Mouse (Mus musculus) right cerebral cortex, postnatal 36 days (tissue): ENCODE results near the gene Pde10a.

ENCODE experiments used
- DNase-seq, 2 experiments: peaks; one replicate each; pipeline ENCODE4 v3.0.0; 2022; ENCODE audit warnings: low spot score in 2 of 2, mixed read lengths in 1 of 2

The Pde10a gene

GRCm38 (mm10) chr17:8888105-8888504 lies 362.9 kb downstream of the Pde10a start:
- DNase-seq, result no peak

DNA sequence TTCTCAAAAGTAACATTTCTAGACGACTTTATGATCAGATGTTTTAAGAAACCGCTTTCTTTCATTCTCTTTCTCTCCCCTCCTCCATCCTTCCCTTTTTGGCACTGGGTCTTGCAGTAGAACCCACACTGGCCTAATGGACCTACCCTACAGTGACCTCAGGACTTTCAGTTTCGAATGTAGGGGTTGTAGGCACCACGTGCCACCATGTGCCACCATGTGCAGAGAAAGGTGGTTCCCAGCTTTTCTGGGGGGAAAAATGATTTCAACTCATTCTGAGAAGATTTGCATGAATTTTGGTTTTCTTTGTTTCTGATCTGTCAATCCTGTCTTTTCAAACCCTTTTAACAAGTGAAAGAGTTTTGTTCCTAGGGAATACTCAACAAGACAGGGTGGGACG lies 363.5 kb downstream of the Pde10a start:
- DNase-seq, result no peak

DNA sequence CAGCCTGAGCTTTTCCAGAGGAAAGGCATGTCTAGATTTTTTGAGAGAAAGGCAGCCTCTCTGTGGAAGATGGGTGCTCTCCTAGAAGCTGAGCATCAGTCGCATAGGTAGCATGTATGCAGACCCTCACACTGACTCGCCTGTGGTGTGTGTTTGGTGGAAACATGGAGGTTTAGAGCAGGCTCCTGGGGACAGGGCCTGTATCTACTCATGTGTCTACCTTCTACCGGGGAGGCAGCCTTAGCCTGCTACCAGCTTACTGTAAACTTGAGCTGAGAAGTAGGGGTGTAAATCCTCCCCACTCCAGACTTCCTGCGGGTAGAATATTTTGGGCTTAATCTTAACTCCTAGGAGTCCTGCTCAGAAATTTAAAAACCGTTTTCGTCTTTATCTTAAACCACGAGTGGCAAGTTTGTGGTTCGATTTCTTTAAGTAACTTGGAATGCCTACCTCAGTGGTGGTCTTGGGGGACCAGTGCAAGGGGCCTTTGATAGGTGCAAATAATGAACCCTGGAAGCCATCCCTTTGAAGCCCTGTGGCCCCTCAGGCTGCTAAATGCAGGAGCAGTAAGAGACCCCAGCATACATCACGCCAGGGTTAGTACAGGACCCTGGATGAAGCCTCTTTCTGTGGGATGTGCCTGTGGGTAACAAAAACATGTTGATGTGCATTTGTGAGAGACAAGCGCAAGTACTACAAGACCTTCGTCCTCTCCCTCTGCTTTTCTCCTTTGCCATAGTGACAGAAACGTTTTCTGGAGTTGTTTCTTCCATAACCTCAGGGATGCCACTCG lies 367.2 kb downstream of the Pde10a start:
- no peak for DNase-seq

DNA sequence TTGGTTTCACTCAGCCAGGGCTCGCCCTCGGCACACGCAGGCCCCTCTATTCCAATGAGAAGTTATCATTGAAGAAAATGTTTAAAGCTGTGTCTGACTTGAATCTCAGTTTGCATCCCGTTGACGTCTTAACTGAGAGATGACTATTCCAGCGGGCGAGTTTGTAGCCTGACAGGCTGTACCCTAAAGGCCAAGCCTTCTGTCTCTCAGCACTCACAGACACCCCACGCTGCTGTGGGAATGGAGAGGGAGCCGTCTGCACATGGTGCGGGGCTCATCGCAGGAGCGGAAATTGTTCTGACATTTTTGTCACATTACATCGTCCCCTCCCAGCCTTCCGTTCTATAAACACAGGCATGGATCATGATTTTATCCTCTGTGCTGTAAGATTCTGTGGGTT lies 370.8 kb downstream of the Pde10a start:
- no peak for DNase-seq

DNA sequence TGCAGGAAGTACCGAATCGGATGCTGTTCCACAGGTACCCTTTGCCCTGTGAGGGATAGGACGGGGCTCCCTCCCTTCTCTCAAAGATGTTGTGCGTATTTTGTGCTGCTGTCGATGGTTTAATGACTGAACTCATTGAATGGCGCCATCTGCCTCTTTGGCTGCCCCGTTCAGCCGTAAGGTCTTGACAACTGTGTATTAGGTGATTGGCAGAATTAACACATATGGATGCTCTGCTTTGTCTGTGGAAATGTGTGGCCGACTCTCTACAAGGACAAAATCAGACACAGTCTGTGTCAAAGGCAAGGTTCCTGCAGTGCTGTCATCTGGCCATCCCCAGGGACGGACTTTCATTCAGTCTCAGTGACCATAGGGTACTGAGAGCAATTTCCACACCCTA lies 372.6 kb downstream of the Pde10a start:
- no peak for DNase-seq

- no peak for DNase-seq
Observed at GRCm38 (mm10) chr17:8898221-8898620, 373.0 kb downstream of the Pde10a start.

DNA sequence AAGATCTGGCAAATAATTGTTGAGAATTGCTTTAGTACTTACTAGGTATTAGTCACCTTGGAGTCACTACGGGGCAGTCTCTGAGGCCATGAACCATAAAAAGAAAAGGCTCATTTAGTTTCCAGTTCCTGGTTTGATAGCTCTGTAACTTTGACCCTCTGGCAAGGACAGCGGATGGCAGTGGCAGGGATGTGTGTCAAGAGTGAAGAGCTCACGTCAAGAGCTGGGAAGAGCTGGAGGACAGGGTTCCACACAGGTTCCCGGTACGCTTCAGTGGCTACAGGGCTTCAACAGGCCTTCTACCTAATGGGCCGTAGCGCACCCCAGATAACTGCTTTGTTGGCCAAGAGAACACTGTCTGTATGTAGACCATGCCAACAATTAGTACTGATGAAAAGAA lies 374.0 kb downstream of the Pde10a start:
- no peak for DNase-seq

DNA sequence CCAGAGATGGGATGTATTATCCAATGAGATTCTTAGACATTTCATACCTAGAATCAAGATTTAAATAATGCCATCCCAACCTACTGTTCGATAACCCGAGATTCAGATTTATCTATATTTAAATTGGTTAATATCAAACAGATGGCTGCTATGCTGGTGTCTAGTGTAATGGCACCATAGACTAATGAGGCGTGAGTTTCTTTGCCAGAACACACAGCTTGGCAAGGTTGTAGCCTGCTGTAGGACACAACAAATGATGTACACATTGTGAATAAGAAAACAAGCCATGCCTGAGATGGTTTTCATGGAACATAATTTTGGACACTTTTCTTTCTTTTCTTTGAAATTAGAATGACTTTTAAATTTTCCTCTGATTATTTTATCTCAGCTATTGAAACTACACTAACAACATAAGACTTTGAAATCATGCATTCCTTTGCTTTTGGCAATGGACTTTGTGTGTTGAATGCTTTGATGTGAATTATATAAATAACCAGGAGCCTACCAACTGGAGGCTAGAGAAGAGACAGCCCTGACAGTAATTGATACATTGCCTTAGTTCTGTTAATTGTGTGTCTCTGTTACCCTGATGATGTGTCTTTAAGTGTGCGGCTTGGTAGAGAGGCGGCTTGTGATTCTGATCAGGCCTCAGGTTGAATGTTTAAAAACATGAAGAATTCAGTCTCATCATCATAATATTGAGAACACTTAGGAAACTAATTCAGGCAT lies 378.5 kb downstream of the Pde10a start:
- no peak for DNase-seq

DNA sequence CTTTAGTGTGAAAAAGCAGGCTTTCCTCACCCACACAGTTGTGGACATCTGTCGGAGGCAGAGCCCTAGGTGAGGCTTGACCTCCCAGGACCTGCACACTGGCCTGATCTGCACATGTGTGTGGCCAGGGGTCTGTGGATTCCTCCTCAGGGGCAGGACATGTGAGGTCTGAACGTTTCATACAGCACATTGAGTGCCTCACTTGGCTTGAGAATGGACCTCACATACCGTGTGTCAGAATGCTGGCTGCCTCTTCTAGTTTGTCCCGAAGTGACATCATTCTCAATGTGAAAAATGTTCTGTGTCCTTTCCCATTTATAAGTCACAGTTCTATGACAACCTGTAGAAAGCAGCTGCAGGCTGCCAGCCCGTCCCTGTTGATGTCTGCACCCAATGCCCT lies 385.4 kb downstream of the Pde10a start:
- DNase-seq, result no peak

DNA sequence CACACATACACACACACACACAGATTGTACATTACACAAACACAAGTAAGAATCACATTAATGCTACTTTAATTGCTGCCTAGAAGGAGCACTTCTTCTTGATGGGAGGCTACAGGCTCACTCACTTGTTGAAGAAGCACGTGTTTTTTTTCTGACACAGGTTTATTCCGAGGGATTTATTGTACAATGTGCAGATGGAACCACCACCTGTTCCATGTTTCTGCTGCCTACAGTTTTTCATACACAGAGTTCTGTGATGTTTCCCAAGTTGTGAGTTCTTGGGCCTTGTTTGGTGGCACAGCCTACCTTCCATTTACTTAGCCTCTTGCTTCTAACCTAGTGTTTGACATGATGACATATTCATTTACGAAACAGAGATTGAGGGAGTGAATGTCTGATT lies 387.8 kb downstream of the Pde10a start:
- DNase-seq, result no peak

DNA sequence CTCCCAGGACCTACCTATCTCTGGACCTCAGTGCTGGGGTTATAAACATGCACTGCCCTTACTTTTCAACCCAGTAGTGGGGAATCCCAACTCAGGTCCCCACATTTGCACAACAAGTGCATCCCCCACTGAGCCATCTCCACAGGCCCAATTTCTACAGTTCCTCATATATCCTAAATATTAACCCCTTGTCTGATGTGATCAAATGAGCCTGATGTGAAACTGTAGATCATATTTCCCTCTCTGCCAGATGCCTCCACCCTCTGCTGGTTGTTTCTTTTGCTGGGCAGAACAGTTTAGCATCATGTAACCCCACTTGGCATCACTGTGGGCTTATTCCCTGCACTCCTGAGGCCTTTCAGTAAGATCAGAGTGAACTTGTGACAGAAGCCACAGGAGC lies 390.5 kb downstream of the Pde10a start:
- no peak for DNase-seq

GRCm38 (mm10) chr17:8923074-8923473 lies 397.9 kb downstream of the Pde10a start:
- no peak for DNase-seq

- no peak for DNase-seq
Observed at GRCm38 (mm10) chr17:8923727-8924126, 398.6 kb downstream of the Pde10a start.

DNA sequence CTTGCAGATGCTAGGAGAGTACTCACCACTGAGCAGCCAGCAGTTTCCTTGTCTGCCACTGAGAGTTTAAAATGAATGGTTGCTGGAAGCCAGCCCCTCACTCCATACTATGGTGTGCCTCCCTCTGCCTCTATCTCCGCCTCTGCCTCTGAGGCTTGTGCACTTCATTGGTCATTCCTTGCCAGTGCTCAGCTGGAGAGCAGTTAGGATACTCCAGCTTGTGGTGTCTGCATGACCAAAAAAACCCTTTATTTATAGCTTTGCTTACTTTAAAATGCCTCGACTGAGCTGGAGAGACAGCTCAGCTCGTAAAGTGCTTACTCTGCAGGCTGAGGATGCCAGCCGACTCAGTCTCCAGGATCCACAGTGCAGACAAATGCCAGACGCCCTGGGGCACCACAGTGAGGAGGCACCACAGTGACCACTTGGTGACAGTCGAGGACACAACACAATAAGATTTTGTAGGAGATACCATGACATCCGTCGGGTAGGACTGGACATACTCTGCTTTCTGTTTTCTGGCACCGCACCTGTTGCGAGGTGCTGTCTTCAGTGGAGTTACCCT lies 400.7 kb downstream of the Pde10a start:
- DNase-seq, result no peak

DNA sequence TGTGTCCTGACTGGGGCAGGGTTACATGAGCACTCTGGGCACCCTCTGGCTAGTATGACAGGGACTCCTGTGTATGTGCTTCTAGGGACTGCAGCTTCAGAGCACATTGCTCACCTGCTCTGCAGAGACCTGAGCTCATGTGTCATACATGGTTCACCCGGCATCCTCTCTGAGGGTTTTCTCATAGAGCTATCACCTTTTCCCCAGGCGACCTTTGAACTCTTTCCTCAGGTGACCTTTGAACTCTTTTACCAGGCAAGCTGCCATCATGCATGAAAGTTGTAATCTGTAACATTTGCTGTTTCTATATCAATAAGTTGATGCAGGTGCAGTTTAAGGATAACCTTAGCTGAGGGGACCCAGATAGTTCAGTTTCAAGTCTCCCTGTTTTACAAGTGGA lies 403.4 kb downstream of the Pde10a start:
- no peak for DNase-seq

DNA sequence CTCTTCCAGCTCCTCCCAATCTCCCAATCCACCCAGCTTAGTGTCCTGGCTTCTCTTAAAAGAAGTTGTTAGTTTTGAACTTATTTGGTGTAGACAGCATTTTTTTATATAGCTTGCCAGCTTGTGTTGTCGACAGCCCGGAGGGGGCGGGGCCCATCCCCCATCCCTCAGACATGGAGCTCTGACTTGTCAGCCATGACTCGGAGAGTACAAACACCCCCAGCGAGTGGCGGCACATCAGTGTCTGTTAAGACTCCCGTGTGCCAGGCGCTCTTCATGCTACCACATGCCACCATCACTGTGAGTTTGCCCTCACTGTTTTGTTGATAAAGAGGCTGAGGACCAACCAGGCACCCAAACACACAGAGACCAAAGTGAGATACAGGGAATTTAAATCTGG lies 404.5 kb downstream of the Pde10a start:
- DNase-seq, result no peak

DNA sequence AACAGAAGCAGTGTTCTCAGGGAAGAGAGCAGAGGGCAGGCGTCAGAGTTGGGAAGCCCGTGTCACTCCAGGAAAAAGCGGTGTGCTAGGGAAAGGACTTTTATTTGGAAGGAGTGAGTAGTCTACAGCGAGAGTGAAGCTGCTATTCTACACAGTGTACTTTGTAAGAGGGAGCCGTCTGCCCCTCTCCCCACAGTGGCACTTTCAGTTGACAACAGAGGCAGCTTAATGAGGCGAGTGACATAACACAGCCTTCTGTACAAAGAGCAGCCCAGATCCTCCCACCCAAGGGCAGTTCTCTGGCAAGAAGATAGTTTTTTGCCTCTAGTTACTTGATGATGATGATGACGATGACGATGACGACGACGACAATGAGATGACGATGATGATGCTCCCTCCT lies 410.4 kb downstream of the Pde10a start:
- no peak for DNase-seq

- DNase-seq, result no peak
Observed at GRCm38 (mm10) chr17:8936603-8937002, 411.4 kb downstream of the Pde10a start.

GRCm38 (mm10) chr17:8951588-8951987 lies 426.4 kb downstream of the Pde10a start:
- no peak for DNase-seq

- DNase-seq, result no peak
Observed at GRCm38 (mm10) chr17:8952951-8953350, 427.8 kb downstream of the Pde10a start.

DNA sequence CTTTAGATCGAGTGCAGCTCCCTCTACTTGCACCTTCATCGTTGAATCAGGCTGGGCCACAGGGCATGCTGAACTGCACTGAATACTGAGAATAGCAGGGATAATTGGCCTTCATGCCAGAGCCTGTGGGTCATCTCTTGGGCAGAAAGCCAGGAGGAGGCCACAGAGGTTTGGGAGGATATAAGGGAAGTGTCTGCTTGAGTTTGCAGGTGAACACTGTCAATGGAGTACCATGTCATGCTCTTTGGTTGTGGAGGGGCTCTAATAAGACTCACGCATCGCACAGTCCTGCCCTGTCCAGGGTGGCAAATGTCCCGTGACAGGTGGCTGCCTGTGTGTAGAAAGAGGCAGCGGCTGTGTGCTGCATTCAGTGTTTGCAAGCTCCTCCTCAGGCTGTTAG lies 433.0 kb downstream of the Pde10a start:
- DNase-seq, result no peak

DNA sequence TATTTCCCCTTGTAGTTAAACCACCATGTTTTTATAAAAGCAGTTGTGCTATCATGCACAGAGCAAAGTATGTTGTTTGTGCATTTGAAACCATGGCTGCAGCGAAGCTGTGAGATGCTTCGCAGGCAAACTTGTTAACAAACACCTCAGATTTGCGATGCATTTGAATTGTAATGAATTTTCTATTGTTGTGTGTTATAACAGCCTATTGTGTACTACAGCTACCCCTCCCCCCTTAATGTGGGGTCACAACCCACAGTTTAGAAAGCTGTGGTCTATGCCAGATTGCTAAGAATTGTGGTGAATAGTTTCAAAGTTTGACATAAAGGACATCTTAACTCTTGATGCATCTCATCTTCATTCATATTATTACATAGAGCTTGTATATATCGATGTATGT lies 435.2 kb downstream of the Pde10a start:
- no peak for DNase-seq

- DNase-seq, result no peak
Observed at GRCm38 (mm10) chr17:8961097-8961496, 435.9 kb downstream of the Pde10a start.
